Mouse (Mus musculus): ENCODE measurements around the gene Dnaja4. TPM values are rescaled to one million over a fixed set of nuclear protein-coding genes. Genes with fewer than 3 reads are reported as not detected.
"Not testable (repeated sequence)": the region's sequence is repeated elsewhere in the genome, so short reads cannot be mapped to it uniquely, and the experiment has no call there.

Gene Dnaja4
- total and polyA plus RNA-seq, 2 experiments: 2.2 to 3.5 TPM

- WGBS: 4% methylated on average over 14 of the region's 14 CpGs
- Histone ChIP-seq H3K27ac (replicated peaks; ENCODE audit: insufficient read depth, low read depth, low read length) (no peak overlapping the region), H3K79me2 (ENCODE audit: control insufficient read depth, insufficient read depth, low read length) (no peaks in the 10 kb centered on the region), H3K4me1 (ENCODE audit: control insufficient read depth, insufficient read depth, low read length) (no peaks in the 10 kb centered on the region), H3K4me3 (ENCODE audit: insufficient read depth, low read depth, low read length) (peak overlapping the region; percentile 21), H3K27me3 (ENCODE audit: control insufficient read depth, insufficient read depth, low read length) (no peaks in the 10 kb centered on the region), H3K36me3 (ENCODE audit: control insufficient read depth, insufficient read depth, low read length) (no peaks in the 10 kb centered on the region), H3K9ac (ENCODE audit: low read depth, low read length) (0 out of 2 replicates have a peak overlapping the region, but pooled peaks have one; percentile 14)
- peak; percentile 25 for DNase-seq (ENCODE audit: extremely low read depth, low read depth, low spot score)
- TF ChIP-seq POLR2A (IDR thresholded peaks at IDR 0.05; ENCODE audit: extremely low read depth, insufficient read depth, low read length) (no peak), CTCF (IDR thresholded peaks at IDR 0.05; ENCODE audit: low read depth, low read length) (peak; percentile 91)
Observed at GRCm38 (mm10) chr9:54676531-54676986, 22.1 kb upstream of the Dnaja4 start.

- H3K4me1 ChIP-seq (ENCODE audit: control insufficient read depth, insufficient read depth, low read length): no peaks in the 10 kb centered on the region
- H3K36me3 ChIP-seq (ENCODE audit: control insufficient read depth, insufficient read depth, low read length): no peaks in the 10 kb centered on the region
- H3K27me3 ChIP-seq (ENCODE audit: control insufficient read depth, insufficient read depth, low read length): no peaks in the 10 kb centered on the region
- 61% methylated on average over 4 of the region's 4 CpGs for WGBS
- no peak for TF ChIP-seq CTCF (IDR thresholded peaks at IDR 0.05; ENCODE audit: low read depth, low read length)
- no peak for TF ChIP-seq POLR2A (IDR thresholded peaks at IDR 0.05; ENCODE audit: extremely low read depth, insufficient read depth, low read length)
- H3K9ac ChIP-seq (ENCODE audit: low read depth, low read length): no peak overlapping the region
- H3K4me3 ChIP-seq (ENCODE audit: insufficient read depth, low read depth, low read length): no peak overlapping the region
- H3K79me2 ChIP-seq (ENCODE audit: control insufficient read depth, insufficient read depth, low read length): no peaks in the 10 kb centered on the region
- H3K27ac ChIP-seq (replicated peaks; ENCODE audit: insufficient read depth, low read depth, low read length): no peak overlapping the region
- no peak for DNase-seq (ENCODE audit: extremely low read depth, low read depth, low spot score)
Observed at GRCm38 (mm10) chr9:54682846-54683245, 15.8 kb upstream of the Dnaja4 start.

- WGBS: 70% methylated on average over 7 of the region's 7 CpGs
- no peak for TF ChIP-seq CTCF (IDR thresholded peaks at IDR 0.05; ENCODE audit: low read depth, low read length)
- TF ChIP-seq POLR2A (IDR thresholded peaks at IDR 0.05; ENCODE audit: extremely low read depth, insufficient read depth, low read length): no peak
- Histone ChIP-seq H3K79me2 (ENCODE audit: control insufficient read depth, insufficient read depth, low read length) (no peaks in the 10 kb centered on the region), H3K4me3 (ENCODE audit: insufficient read depth, low read depth, low read length) (no peak overlapping the region), H3K27me3 (ENCODE audit: control insufficient read depth, insufficient read depth, low read length) (no peaks in the 10 kb centered on the region), H3K9ac (ENCODE audit: low read depth, low read length) (no peak overlapping the region), H3K27ac (replicated peaks; ENCODE audit: insufficient read depth, low read depth, low read length) (no peak overlapping the region), H3K36me3 (ENCODE audit: control insufficient read depth, insufficient read depth, low read length) (no peaks in the 10 kb centered on the region), H3K4me1 (ENCODE audit: control insufficient read depth, insufficient read depth, low read length) (no peaks in the 10 kb centered on the region)
- DNase-seq (ENCODE audit: extremely low read depth, low read depth, low spot score): no peak
Observed at GRCm38 (mm10) chr9:54683814-54684605, 14.7 kb upstream of the Dnaja4 start.

- no peak for TF ChIP-seq POLR2A (IDR thresholded peaks at IDR 0.05; ENCODE audit: extremely low read depth, insufficient read depth, low read length)
- no peak for TF ChIP-seq CTCF (IDR thresholded peaks at IDR 0.05; ENCODE audit: low read depth, low read length)
- Histone ChIP-seq H3K27me3 (ENCODE audit: control insufficient read depth, insufficient read depth, low read length) (no peaks in the 10 kb centered on the region), H3K79me2 (ENCODE audit: control insufficient read depth, insufficient read depth, low read length) (no peaks in the 10 kb centered on the region), H3K27ac (replicated peaks; ENCODE audit: insufficient read depth, low read depth, low read length) (no peak overlapping the region), H3K4me3 (ENCODE audit: insufficient read depth, low read depth, low read length) (no peak overlapping the region), H3K36me3 (ENCODE audit: control insufficient read depth, insufficient read depth, low read length) (no peaks in the 10 kb centered on the region), H3K4me1 (ENCODE audit: control insufficient read depth, insufficient read depth, low read length) (no peaks in the 10 kb centered on the region), H3K9ac (ENCODE audit: low read depth, low read length) (no peak overlapping the region)
- 58% methylated on average over 14 of the region's 14 CpGs for WGBS
- no peak for DNase-seq (ENCODE audit: extremely low read depth, low read depth, low spot score)
Observed at GRCm38 (mm10) chr9:54687246-54688236, 11.1 kb upstream of the Dnaja4 start.

GRCm38 (mm10) chr9:54689446-54689845, 9.2 kb upstream of the Dnaja4 start:
- Histone ChIP-seq H3K27me3 (ENCODE audit: control insufficient read depth, insufficient read depth, low read length) (no peaks in the 10 kb centered on the region), H3K27ac (replicated peaks; ENCODE audit: insufficient read depth, low read depth, low read length) (no peak overlapping the region), H3K4me1 (ENCODE audit: control insufficient read depth, insufficient read depth, low read length) (no peaks in the 10 kb centered on the region), H3K9ac (ENCODE audit: low read depth, low read length) (no peak overlapping the region), H3K36me3 (ENCODE audit: control insufficient read depth, insufficient read depth, low read length) (no peaks in the 10 kb centered on the region), H3K4me3 (ENCODE audit: insufficient read depth, low read depth, low read length) (no peak overlapping the region), H3K79me2 (ENCODE audit: control insufficient read depth, insufficient read depth, low read length) (no peaks in the 10 kb centered on the region)
- WGBS: 67% methylated on average over 8 of the region's 8 CpGs
- no peak for DNase-seq (ENCODE audit: extremely low read depth, low read depth, low spot score)
- TF ChIP-seq CTCF (IDR thresholded peaks at IDR 0.05; ENCODE audit: low read depth, low read length) (no peak), POLR2A (IDR thresholded peaks at IDR 0.05; ENCODE audit: extremely low read depth, insufficient read depth, low read length) (no peak)

GRCm38 (mm10) chr9:54690697-54691096, 8.0 kb upstream of the Dnaja4 start:
- 90% methylated on average over 2 of the region's 2 CpGs for WGBS
- H3K36me3 ChIP-seq (ENCODE audit: control insufficient read depth, insufficient read depth, low read length); H3K4me3 ChIP-seq (ENCODE audit: insufficient read depth, low read depth, low read length); DNase-seq (ENCODE audit: extremely low read depth, low read depth, low spot score); H3K27ac ChIP-seq (replicated peaks; ENCODE audit: insufficient read depth, low read depth, low read length); H3K4me1 ChIP-seq (ENCODE audit: control insufficient read depth, insufficient read depth, low read length); H3K79me2 ChIP-seq (ENCODE audit: control insufficient read depth, insufficient read depth, low read length); H3K27me3 ChIP-seq (ENCODE audit: control insufficient read depth, insufficient read depth, low read length); H3K9ac ChIP-seq (ENCODE audit: low read depth, low read length): not testable (repeated sequence)

GRCm38 (mm10) chr9:54691241-54691805, 7.3 kb upstream of the Dnaja4 start:
- not testable (repeated sequence) for H3K27me3 ChIP-seq (ENCODE audit: control insufficient read depth, insufficient read depth, low read length)

More at GRCm38 (mm10) chr9:54691241-54691805, 7.3 kb upstream of the Dnaja4 start:
- H3K4me1 ChIP-seq (ENCODE audit: control insufficient read depth, insufficient read depth, low read length); H3K36me3 ChIP-seq (ENCODE audit: control insufficient read depth, insufficient read depth, low read length); H3K79me2 ChIP-seq (ENCODE audit: control insufficient read depth, insufficient read depth, low read length); H3K27ac ChIP-seq (replicated peaks; ENCODE audit: insufficient read depth, low read depth, low read length); DNase-seq (ENCODE audit: extremely low read depth, low read depth, low spot score); H3K9ac ChIP-seq (ENCODE audit: low read depth, low read length): not testable (repeated sequence)
- WGBS: 5% methylated on average over 30 of the region's 31 CpGs
- peak overlapping the region; percentile 4; the same call in 1 of the 2 replicates for H3K4me3 ChIP-seq (ENCODE audit: insufficient read depth, low read depth, low read length)
